Mouse (Mus musculus) megakaryocyte, embryonic 14.5 days (primary cell): ENCODE results near the gene Ankrd39.

Source experiments
- FLI1 ChIP-seq: IDR thresholded peaks from 2 replicates; pipeline ENCODE4 v1.6.1; 2012; ENCODE audit warnings: low read length, inconsistent platforms, mixed read lengths
- GATA1 ChIP-seq: IDR thresholded peaks from 3 replicates; pipeline ENCODE4 v1.6.1; 2012; ENCODE audit warnings: mixed read lengths, low read length, inconsistent platforms, borderline replicate concordance

DNA sequence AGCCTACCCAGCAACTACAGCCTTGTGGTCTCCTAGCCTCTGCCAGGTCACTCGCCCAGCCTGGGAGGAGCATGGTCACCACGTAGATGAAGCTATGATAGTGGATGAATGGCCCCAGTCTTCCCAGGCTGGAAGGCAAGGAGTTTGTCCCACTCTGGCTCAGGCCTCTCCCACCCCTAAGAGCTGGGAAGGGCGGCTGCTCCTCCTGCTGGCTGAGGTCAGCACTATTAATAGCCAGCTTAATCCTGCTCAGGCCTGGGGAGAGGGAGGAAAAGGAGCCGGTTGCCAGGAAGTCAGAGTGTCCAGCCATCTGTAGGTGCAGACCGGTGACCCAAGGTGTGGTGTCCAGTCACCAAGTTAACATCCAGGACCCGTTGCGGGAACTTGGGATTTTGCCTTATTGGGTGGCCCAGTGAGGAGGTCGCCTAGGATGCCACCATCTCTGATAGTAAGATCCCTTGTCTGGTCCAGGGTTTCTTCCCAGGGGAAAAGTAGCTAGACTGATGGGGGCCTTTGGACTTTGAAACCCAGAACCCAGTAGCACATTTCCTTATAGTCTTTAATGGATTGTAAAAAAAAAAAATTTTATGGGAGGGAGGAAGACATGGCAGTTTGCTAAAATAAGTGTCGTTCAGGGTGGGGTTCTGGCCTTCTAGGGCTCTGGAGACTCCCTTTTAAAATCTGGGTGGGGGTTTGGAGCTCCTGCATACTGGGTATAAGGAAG, 54.7 kb downstream of the Ankrd39 start:
- no peak for TF ChIP-seq GATA1
- no peak for TF ChIP-seq FLI1
